Mouse (Mus musculus): Measurements from ENCODE around the gene Atg13. TPM values are rescaled to one million over a fixed set of nuclear protein-coding genes. Genes with fewer than 3 reads are reported as not detected.

Atg13 gene
- polyA plus RNA-seq, 1 experiment from 2014 or later, result 23.3 TPM

DNA sequence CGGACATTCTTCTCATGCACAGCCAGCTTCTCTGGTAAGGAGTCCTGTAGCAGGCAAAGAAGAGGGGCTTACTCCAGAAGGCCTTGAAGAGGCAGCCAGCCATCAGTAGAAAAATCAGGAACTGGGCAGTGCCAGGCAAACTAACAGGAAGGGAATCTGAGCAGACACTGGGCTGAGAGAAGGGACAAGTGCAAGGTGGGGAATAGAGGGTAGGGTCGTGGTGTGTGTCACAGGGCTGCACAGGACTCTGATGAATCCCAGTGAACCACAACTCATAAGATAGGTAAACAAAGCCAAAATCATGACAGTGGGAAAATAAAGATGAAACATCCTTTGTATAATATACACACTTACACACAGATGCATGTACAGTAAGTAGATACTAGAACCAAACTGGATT, 34.0 kb downstream of the Atg13 start:
- ATAC-seq (replicated peaks; ENCODE audit: low FRiP score) (no peak), DNase-seq (ENCODE audit: low spot score) (no peak)
- Histone ChIP-seq H3K9ac (ENCODE audit: low read depth, low read length) (no peak overlapping the region), H3K27ac (ENCODE audit: low read depth, low read length) (no peak overlapping the region), H3K9me3 (ENCODE audit: control insufficient read depth, low read length) (no peaks in the 10 kb centered on the region), H3K36me3 (ENCODE audit: control insufficient read depth, insufficient read depth, low read length) (peaks cover 5% of the 10 kb centered on the region; the same call in 1 of the 2 replicates), H3K4me2 (no peak overlapping the region), H3K4me1 (replicated peaks; ENCODE audit: control insufficient read depth, insufficient read depth, low read length) (no peaks in the 10 kb centered on the region), H3K4me3 (ENCODE audit: low read depth, low read length) (no peak overlapping the region), H3K27me3 (replicated peaks; ENCODE audit: control insufficient read depth, insufficient read depth, low read length) (no peaks in the 10 kb centered on the region)
- WGBS, result 76% methylated on average over 2 of the region's 2 CpGs

DNA sequence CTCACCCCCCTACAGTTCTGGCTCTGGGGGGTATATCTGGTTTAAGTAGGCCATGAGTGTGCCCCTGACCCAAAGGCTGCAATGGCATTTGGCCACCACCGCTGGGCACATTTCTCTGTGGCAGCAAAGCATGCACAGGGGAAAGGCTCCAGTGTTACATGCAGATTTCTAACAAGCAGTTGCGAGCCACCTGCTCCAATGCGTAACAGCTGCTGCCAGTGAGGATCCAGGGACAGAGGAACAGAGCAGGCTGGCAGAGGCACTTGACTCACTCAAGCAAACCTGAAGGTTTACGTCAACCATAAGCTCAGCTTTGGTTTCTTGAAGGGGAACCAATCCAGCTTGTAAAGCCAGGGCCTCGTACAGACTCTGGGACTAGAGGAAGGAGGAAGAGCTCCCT, 35.5 kb downstream of the Atg13 start:
- Histone ChIP-seq H3K4me3 (ENCODE audit: low read depth, low read length) (no peak overlapping the region), H3K9ac (ENCODE audit: low read depth, low read length) (no peak overlapping the region), H3K27me3 (replicated peaks; ENCODE audit: control insufficient read depth, insufficient read depth, low read length) (no peaks in the 10 kb centered on the region), H3K4me1 (replicated peaks; ENCODE audit: control insufficient read depth, insufficient read depth, low read length) (no peaks in the 10 kb centered on the region), H3K36me3 (ENCODE audit: control insufficient read depth, insufficient read depth, low read length) (peaks cover 15% of the 10 kb centered on the region), H3K4me2 (no peak overlapping the region), H3K9me3 (ENCODE audit: control insufficient read depth, low read length) (no peaks in the 10 kb centered on the region), H3K27ac (ENCODE audit: low read depth, low read length) (no peak overlapping the region)
- WGBS, result 95% methylated on average over 5 of the region's 5 CpGs
- DNase-seq (ENCODE audit: low spot score), result no peak
- no peak for ATAC-seq (replicated peaks; ENCODE audit: low FRiP score)

DNA sequence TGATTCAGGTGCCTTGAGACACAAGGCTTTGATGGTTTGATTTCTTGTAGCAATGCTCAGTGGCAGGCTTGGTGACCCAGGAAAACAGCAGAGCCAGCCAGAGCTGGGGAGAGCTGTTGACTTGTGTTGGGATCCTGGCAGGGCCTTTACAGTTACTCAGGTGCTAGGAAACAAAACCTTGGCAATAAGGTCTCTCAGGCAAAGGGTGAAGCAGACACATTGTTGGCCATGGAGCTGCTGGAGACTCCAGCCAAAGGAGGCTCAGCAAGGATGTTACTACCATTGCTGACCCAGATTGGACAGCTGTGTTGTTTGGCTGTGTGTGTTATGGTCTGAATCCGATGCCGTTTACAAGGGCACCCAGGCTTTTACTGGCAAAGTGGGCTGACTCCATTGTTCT, 36.8 kb downstream of the Atg13 start:
- ATAC-seq (replicated peaks; ENCODE audit: low FRiP score), result no peak
- no peak overlapping the region for H3K9ac ChIP-seq (ENCODE audit: low read depth, low read length)
- H3K9me3 ChIP-seq (ENCODE audit: control insufficient read depth, low read length), result no peaks in the 10 kb centered on the region
- H3K4me3 ChIP-seq (ENCODE audit: low read depth, low read length), result no peak overlapping the region
- H3K27ac ChIP-seq (ENCODE audit: low read depth, low read length), result no peak overlapping the region
- no peak overlapping the region for H3K4me2 ChIP-seq
- 91% methylated on average over 2 of the region's 2 CpGs for WGBS
- DNase-seq (ENCODE audit: low spot score), result no peak
- H3K36me3 ChIP-seq (ENCODE audit: control insufficient read depth, insufficient read depth, low read length), result peaks cover 28% of the 10 kb centered on the region
- H3K4me1 ChIP-seq (replicated peaks; ENCODE audit: control insufficient read depth, insufficient read depth, low read length), result no peaks in the 10 kb centered on the region
- no peaks in the 10 kb centered on the region for H3K27me3 ChIP-seq (replicated peaks; ENCODE audit: control insufficient read depth, insufficient read depth, low read length)

DNA sequence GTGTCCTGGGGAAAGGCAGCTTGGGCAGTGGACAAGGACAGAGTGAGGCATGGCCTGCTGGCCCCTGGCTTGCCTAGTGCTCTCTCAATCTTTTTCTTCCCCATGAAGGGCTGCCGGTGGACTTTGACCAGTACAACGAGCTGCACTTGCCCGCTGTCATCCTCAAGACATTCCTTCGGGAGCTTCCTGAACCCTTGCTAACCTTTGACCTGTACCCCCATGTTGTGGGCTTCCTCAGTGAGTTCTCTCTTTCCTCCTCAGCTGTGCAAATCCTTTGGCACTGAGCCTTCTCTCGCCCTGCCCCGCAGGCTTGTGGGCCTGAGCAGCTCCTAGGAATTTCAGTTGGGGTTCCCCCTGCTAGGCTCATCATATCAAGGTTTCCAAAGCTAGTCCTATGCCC, 40.3 kb downstream of the Atg13 start:
- H3K9me3 ChIP-seq (ENCODE audit: control insufficient read depth, low read length), result no peaks in the 10 kb centered on the region
- H3K27ac ChIP-seq (ENCODE audit: low read depth, low read length), result no peak overlapping the region
- H3K4me2 ChIP-seq, result no peak overlapping the region
- peaks cover 33% of the 10 kb centered on the region for H3K36me3 ChIP-seq (ENCODE audit: control insufficient read depth, insufficient read depth, low read length)
- H3K4me3 ChIP-seq (ENCODE audit: low read depth, low read length), result no peak overlapping the region
- no peak overlapping the region for H3K9ac ChIP-seq (ENCODE audit: low read depth, low read length)
- H3K27me3 ChIP-seq (replicated peaks; ENCODE audit: control insufficient read depth, insufficient read depth, low read length), result no peaks in the 10 kb centered on the region
- ATAC-seq (replicated peaks; ENCODE audit: low FRiP score), result no peak
- 94% methylated on average over 6 of the region's 6 CpGs for WGBS
- DNase-seq (ENCODE audit: low spot score), result no peak
- H3K4me1 ChIP-seq (replicated peaks; ENCODE audit: control insufficient read depth, insufficient read depth, low read length), result no peaks in the 10 kb centered on the region

DNA sequence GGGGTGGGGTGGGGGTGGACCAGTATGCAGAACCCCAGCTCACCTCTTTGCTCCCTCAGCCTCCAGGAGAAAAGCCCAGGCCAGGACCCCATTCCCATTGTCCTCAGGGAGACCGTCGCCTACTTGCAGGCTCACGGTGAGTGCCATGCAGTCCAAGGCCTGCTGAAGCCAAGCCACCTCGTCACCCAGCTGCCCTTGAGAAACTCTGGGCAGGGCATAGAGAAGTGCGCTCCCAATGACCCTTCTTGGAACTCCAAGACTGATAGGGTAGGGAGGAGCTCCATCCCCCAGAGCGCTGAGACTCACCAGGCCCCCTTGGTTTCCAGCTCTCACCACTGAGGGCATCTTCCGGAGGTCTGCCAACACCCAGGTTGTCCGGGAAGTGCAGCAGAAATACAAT, 41.0 kb downstream of the Atg13 start:
- ATAC-seq (replicated peaks; ENCODE audit: low FRiP score), result no peak
- peaks cover 38% of the 10 kb centered on the region for H3K36me3 ChIP-seq (ENCODE audit: control insufficient read depth, insufficient read depth, low read length)
- DNase-seq (ENCODE audit: low spot score), result no peak
- no peaks in the 10 kb centered on the region for H3K27me3 ChIP-seq (replicated peaks; ENCODE audit: control insufficient read depth, insufficient read depth, low read length)
- H3K27ac ChIP-seq (ENCODE audit: low read depth, low read length), result no peak overlapping the region
- 93% methylated on average over 8 of the region's 8 CpGs for WGBS
- no peaks in the 10 kb centered on the region for H3K9me3 ChIP-seq (ENCODE audit: control insufficient read depth, low read length)
- no peak overlapping the region for H3K9ac ChIP-seq (ENCODE audit: low read depth, low read length)
- no peak overlapping the region for H3K4me2 ChIP-seq
- H3K4me3 ChIP-seq (ENCODE audit: low read depth, low read length), result no peak overlapping the region
- no peaks in the 10 kb centered on the region for H3K4me1 ChIP-seq (replicated peaks; ENCODE audit: control insufficient read depth, insufficient read depth, low read length)

DNA sequence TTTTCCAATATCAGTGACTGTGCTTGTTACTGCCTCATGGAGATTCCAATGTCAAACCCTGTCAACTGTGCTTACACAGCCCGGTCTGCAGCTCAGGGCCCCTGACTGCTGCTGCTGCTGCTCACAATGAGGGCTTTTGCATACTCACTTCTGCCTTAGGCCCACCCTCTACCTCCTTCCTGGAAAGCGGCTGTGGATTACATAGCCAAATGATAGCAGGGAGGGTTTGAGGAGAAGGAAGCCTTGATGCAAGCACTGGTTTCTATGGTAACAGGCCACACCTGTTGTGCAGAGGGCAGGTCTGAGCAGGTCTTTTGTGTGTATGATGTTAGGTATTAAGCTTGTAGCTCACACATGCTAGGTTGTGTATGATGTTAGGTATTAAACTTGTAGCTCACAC, 42.6 kb downstream of the Atg13 start:
- Histone ChIP-seq H3K27ac (ENCODE audit: low read depth, low read length) (no peak overlapping the region), H3K4me1 (replicated peaks; ENCODE audit: control insufficient read depth, insufficient read depth, low read length) (no peaks in the 10 kb centered on the region), H3K36me3 (ENCODE audit: control insufficient read depth, insufficient read depth, low read length) (peaks cover 50% of the 10 kb centered on the region), H3K4me2 (no peak overlapping the region), H3K9ac (ENCODE audit: low read depth, low read length) (no peak overlapping the region), H3K4me3 (ENCODE audit: low read depth, low read length) (no peak overlapping the region), H3K27me3 (replicated peaks; ENCODE audit: control insufficient read depth, insufficient read depth, low read length) (no peaks in the 10 kb centered on the region), H3K9me3 (ENCODE audit: control insufficient read depth, low read length) (no peaks in the 10 kb centered on the region)
- DNase-seq (ENCODE audit: low spot score) (no peak), ATAC-seq (replicated peaks; ENCODE audit: low FRiP score) (no peak)
- WGBS, result 77% methylated on average over 2 of the region's 2 CpGs

DNA sequence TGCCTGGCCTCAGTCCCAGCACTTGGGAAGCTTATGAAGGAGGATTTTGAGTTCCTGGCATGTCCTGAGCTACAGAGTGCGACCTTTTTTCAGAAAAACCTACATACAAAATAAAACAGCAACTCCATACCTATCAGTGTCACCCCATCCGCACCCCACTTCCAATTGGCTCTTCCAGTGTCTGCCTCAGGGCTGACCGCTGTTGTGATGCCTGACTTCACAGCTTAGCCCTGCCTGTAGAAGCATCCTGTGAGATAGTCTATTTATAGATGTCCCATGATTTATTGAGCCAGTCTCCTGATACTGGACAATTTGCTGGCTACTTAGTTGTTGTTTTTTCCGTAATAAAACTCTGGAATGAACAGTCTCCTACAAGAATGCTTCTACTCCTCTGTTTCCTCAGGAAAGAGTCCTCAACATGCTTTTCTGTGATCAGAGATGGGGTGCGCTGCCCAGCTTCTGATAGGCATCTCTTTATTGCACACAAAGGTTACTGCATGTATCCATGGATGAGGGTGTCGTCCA, 43.9 kb downstream of the Atg13 start:
- H3K4me3 ChIP-seq (ENCODE audit: low read depth, low read length), result no peak overlapping the region
- no peak overlapping the region for H3K27ac ChIP-seq (ENCODE audit: low read depth, low read length)
- DNase-seq (ENCODE audit: low spot score), result no peak
- no peaks in the 10 kb centered on the region for H3K4me1 ChIP-seq (replicated peaks; ENCODE audit: control insufficient read depth, insufficient read depth, low read length)
- ATAC-seq (replicated peaks; ENCODE audit: low FRiP score), result no peak
- H3K9me3 ChIP-seq (ENCODE audit: control insufficient read depth, low read length), result no peaks in the 10 kb centered on the region
- 94% methylated on average over 6 of the region's 6 CpGs for WGBS
- peaks cover 50% of the 10 kb centered on the region for H3K36me3 ChIP-seq (ENCODE audit: control insufficient read depth, insufficient read depth, low read length)
- H3K27me3 ChIP-seq (replicated peaks; ENCODE audit: control insufficient read depth, insufficient read depth, low read length), result no peaks in the 10 kb centered on the region
- H3K4me2 ChIP-seq, result no peak overlapping the region
- H3K9ac ChIP-seq (ENCODE audit: low read depth, low read length), result no peak overlapping the region

DNA sequence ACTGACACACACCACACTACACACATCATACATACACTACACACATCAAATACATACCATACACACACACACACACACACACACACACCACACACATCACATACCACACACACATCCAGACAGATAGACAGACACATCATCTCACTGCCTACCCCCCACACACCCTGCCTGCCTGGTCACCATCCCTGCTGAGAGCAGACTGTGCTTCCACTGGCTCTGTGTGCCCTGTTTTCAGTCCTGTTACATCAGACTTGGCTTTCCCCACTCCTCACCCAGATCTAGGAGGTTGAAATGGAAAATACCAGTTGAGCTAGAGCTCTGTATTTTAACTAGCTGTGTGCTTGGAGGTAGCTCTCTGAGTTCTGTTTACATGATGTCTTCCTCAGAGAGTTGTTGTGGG, 45.6 kb downstream of the Atg13 start:
- Histone ChIP-seq H3K36me3 (ENCODE audit: control insufficient read depth, insufficient read depth, low read length) (peaks cover 41% of the 10 kb centered on the region), H3K4me2 (no peak overlapping the region), H3K4me3 (ENCODE audit: low read depth, low read length) (no peak overlapping the region), H3K9me3 (ENCODE audit: control insufficient read depth, low read length) (no peaks in the 10 kb centered on the region), H3K27me3 (replicated peaks; ENCODE audit: control insufficient read depth, insufficient read depth, low read length) (no peaks in the 10 kb centered on the region), H3K4me1 (replicated peaks; ENCODE audit: control insufficient read depth, insufficient read depth, low read length) (no peaks in the 10 kb centered on the region), H3K27ac (ENCODE audit: low read depth, low read length) (no peak overlapping the region), H3K9ac (ENCODE audit: low read depth, low read length) (no peak overlapping the region)
- ATAC-seq (replicated peaks; ENCODE audit: low FRiP score), result no peak
- no peak for DNase-seq (ENCODE audit: low spot score)

DNA sequence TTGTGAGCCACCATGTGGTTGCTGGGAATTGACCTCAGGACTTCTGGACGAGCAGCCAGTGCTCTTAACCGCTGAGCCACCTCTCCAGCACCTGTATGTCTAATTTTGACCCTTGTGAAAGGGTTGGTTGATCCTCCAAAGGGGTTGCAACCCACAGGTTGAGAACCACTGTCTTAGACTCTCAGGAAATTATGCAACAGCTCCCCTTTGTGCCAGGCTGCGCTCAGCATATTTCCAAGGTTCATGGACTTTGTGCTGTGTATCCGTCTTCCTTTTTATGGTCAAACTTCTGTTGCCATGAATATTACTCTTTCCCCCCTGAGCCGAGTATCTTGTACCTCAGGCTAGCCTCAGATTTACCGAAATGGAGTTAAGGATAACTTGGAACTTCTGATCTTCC, 49.4 kb downstream of the Atg13 start:
- no peak overlapping the region for H3K27ac ChIP-seq (ENCODE audit: low read depth, low read length)

More for the DNA sequence above, 49.4 kb downstream of the Atg13 start:
- no peak overlapping the region for H3K4me2 ChIP-seq
- no peak overlapping the region for H3K9ac ChIP-seq (ENCODE audit: low read depth, low read length)
- no peaks in the 10 kb centered on the region for H3K4me1 ChIP-seq (replicated peaks; ENCODE audit: control insufficient read depth, insufficient read depth, low read length)
- H3K9me3 ChIP-seq (ENCODE audit: control insufficient read depth, low read length), result no peaks in the 10 kb centered on the region
- no peak for ATAC-seq (replicated peaks; ENCODE audit: low FRiP score)
- no peak for DNase-seq (ENCODE audit: low spot score)
- H3K27me3 ChIP-seq (replicated peaks; ENCODE audit: control insufficient read depth, insufficient read depth, low read length), result no peaks in the 10 kb centered on the region
- H3K36me3 ChIP-seq (ENCODE audit: control insufficient read depth, insufficient read depth, low read length), result peaks cover 34% of the 10 kb centered on the region
- 91% methylated on average over 6 of the region's 6 CpGs for WGBS
- H3K4me3 ChIP-seq (ENCODE audit: low read depth, low read length), result no peak overlapping the region

All from liver, embryonic 11.5 days (tissue).